Mouse (Mus musculus): ENCODE results near the gene Fam169a.
"Not testable (repeated sequence)": the region's sequence is repeated elsewhere in the genome, so short reads cannot be mapped to it uniquely, and the experiment has no call there.

The Fam169a gene

DNA sequence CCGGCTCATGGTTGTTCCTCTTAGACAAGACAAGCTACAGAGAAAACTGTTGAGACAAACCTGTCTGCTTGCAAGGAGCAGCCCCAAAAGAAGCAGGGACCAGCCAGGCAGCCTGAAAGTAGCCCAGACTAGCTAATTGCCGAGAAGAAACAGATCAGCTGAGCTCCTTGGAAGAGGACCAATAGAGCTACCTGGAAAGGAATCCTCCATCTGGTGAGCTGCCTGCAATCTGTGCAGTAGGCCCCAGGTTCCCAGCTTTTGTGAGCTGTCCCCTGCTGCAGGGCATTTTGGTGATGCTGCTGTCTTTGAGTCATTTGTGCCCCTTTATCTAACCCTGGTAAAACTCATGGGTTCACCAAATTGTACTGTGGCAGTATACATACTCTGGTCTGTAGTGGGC, 13.1 kb downstream of the Fam169a start:
- DNase-seq (ENCODE audit: low read depth, low spot score) = no peak

- DNase-seq (ENCODE audit: low read depth, low spot score) = no peak
Observed at GRCm38 (mm10) chr13:97080615-97081014, 13.5 kb downstream of the Fam169a start.

- DNase-seq (ENCODE audit: low read depth, low spot score) = no peak
Observed at GRCm38 (mm10) chr13:97082432-97082831, 15.3 kb downstream of the Fam169a start.

DNA sequence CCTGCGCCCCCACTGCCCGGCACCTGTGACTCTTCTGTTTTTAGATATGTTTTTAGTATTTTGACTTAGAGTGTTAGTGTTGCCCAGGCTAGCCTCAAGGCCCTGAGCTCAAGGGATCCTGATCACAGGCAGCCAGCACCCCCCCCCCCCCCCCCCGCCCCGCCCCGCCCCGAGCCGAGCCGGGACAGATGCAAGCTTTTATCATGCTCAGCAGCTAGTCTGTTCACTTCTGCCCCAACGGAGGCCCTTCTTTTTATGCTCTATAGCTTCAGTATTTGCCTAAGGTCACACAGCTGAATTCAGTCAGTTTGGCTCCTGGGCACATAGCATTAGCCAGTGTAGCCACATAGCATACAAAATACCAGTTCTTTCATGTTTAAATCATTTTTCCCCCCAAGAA, 19.2 kb downstream of the Fam169a start:
- DNase-seq (ENCODE audit: low read depth, low spot score) = no peak

DNA sequence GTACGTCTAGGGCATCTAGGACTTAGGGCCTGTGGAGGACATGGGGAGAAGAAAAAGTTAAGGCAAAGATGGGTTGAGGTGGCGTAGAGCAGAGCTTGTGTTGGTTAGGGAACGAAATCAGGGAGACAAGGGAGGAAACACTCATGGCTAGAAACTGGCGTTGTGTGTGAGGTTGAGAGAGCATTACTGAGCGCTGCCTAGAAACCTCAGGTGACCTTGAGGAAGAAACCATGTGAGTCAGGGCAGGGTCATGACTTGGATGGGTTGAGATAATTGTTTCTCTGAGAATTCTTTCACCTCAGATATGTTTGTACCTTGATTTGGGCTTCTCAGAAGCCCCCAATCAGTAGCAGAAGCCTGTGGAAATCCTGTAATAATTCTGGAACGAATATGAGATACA, 20.3 kb downstream of the Fam169a start:
- no peak for DNase-seq (ENCODE audit: low read depth, low spot score)

DNA sequence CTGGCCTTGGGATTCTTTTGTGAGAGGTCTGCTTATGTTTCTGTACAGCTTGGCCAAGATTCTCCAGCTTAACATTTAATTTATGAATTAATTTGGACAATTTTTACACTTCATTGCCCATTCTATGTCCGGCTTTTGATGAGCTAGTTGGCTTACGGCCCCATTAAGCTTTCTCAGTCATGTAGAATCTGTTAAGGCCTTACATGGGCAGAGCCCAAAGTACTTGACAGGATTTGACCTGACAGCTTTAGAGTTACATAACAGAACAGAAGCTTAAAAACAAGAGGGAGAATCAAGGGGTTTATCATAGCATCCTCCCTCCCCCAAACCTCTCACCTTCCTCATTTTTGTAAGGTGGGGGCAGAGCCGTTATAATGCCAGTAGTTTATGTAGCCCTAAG, 21.1 kb downstream of the Fam169a start:
- no peak for DNase-seq (ENCODE audit: low read depth, low spot score)

DNA sequence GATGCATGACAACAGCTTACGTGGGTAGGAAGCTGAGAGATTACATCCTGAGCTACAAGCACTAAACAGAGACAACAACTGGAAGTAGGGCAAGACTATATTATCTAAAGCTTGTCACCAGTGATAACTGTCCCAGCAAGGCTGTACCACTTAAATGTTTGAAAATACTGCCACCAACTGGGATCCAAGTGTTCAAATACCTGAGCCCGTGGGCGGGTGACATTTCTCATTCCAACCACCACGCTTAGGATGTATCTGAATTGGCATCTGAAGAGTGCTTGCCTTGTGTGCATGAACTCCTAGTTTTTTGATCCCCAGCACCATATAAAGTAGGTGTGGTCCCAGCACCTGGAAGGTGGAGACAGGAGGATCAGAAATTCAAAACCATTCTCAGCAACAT, 28.6 kb downstream of the Fam169a start:
- no peak for DNase-seq (ENCODE audit: low read depth, low spot score)

GRCm38 (mm10) chr13:97099187-97099852, 32.2 kb downstream of the Fam169a start, which contains the start of gene Gm6169:
Gene Gm6169 (minus strand): TSS chr13:97099237.
- DNase-seq (ENCODE audit: low read depth, low spot score) = peak; percentile 40

DNA sequence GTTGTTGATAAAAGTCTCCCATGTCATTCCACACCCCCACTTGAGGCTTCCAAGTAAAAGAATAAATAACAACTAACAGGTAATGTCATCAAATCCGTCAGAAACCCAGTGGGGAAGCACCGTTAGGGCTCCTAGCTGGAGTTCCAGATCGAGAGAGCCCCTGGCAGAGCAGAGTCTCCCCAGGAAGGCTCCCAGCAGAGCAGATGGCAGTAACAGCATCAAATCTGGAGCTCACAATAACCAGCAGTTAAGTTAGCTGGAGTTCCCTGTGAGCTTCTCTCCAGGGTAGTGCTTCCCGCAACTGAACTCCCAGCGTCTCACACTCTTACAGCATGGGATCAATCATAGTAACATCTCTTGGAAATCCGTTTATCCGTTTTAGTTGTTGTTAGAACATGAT, 37.9 kb downstream of the Fam169a start:
- DNase-seq (ENCODE audit: low read depth, low spot score) = no peak

DNA sequence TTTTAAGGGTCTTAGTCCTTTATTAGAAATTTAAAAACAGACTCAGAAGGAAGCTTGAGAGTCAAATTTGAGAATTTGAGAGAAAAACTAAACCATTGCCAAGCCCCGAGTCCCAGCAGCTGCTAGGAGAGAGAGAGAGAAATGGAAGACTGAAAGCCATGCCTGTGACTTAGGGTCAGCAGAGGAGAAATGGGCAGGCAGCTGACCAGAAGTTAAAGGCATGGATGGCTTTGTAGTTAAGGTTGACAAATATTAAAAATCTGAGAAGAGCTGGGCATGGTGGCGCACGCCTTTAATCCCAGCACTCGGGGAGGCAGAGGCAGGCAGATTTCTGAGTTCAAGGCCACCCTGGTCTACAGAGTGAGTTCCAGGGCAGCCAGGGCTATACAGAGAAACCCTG, 40.6 kb downstream of the Fam169a start:
- DNase-seq (ENCODE audit: low read depth, low spot score) = not testable (repeated sequence)

DNA sequence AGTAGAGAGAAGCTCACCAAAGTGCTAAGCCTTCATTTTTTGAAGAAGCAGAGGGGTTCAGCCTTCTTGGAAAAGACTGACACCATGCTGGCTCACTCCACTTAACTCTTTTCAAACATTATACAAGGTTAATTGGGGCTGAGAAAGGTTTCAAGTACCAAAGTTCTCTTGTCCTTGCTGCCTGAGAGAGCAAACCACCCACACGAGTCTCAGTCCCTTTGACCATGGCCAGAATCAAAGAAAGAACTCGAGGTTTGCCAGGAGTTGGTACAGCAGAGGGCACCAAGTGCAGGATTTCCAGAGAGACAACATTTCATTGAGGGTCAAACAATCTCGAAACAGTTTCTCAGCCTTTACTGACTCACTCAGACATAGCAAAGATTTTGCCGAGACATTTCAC, 42.0 kb downstream of the Fam169a start:
- DNase-seq (ENCODE audit: low read depth, low spot score) = no peak

DNA sequence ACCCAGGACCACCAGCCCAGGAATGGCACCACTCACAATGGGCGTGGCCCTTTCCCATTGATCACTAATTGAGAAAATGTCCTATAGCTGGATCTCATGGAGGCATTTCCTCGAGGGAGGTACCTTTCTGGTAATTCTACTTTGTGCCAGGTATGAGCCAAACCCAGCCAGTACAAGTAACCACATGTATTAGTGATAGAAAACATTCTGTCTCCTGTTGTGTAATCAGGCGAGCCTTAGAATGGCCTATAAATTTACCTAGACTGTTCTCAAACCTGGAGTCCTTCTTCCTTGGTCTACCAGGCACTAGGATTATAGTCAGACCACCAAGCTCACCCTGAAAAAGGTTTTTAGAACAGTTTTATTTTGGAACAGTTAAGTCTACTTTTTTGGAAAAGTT, 54.3 kb downstream of the Fam169a start:
- DNase-seq (ENCODE audit: low read depth, low spot score) = no peak

GRCm38 (mm10) chr13:97129654-97130053, 62.6 kb downstream of the Fam169a start:
- DNase-seq (ENCODE audit: low read depth, low spot score) = not testable (repeated sequence)

- not testable (repeated sequence) for DNase-seq (ENCODE audit: low read depth, low spot score)
Observed at GRCm38 (mm10) chr13:97130413-97130812, 63.3 kb downstream of the Fam169a start.

DNA sequence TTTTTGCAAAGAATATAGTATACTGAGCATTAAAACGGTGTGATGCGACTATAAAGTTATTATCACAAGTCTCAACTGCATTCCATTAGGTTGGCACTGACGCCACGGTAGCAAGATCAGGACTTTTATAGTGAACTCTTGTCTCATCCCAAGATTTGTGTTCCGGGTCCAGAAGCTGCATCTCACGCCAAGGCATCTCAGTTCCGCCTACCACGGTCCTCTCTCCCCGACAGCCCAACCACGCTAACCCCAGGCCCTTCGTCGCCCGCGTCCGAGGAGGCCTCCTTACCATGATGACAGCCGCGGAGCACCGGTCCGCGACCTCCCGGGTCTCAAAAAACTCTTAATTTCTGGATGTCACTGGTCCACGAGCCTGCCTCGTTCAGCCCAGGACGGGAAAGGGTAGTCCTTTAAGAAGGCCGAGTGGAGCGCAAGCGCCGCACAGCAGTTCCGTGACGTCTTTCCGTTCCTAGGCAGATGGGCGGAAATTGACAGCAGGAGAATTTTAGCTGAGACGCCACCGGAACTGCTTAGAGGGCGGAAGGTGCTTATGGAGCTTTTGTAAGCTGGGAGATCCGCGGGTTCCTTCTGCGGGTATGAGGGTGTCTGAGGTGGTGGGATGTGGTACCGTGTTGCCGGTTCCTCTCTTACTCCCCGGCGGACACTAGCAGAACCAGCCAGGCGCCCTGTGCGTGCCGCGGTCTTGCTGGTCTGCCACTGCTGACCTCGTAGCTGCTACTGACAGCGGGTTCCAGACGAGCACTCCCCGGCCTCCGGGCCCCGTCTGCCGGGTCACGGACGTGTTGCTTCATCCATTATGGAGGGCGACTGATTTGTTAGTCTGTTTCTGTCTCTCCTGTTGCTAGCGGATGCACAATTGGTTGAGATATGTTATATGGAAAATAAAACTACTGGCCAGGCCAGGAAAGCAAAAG, 70.6 kb downstream of the Fam169a start, which contains the start of the genes Gfm2 and Nsa2:
Gene Gfm2 (plus strand): TSS at position 472 of the 935 bp plus-strand sequence.
Gene Nsa2 (minus strand): TSS at position 472 of the 935 bp plus-strand sequence.
- peak; percentile 95 for DNase-seq (ENCODE audit: low read depth, low spot score)

- DNase-seq (ENCODE audit: low read depth, low spot score) = not testable (repeated sequence)
Observed at GRCm38 (mm10) chr13:97138404-97138931, 71.4 kb downstream of the Fam169a start.

DNA sequence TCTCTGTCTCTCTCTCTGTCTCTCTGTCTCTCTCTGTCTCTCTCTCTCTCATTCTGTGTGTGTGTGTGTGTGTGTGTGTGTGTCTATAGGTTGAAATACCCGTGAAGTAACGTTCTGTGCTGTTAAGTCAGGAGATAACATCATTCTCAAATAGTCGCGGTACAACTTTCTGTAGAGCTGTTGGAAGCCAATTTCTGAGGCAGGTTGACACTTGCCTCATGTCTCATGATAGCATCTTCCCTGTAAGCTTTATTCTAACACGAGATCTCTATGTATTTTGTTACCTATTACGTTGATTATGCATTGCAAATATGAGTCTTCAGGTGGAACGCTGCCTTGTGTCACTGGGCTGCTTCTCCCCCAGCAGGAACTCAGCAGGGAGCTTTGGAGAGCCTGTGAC, 75.2 kb downstream of the Fam169a start:
- no peak for DNase-seq (ENCODE audit: low read depth, low spot score)

DNA sequence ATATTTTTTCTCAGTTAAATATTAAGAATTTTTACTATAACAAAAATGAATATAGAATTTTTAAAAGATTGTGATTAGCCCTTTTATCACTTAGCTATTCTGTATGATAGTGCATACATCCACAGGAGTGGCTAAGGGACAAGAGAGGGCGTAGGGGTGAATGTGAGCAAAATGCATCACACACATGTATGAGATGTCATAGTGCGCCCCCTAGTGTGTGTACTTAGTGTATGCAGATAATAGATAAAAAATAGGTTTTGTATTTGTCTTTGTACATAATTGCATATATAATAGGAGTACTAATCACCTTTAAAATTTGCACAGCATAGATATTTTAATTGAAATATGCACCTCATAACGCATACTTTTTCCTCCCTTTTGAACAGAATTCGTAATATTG, 78.7 kb downstream of the Fam169a start:
- DNase-seq (ENCODE audit: low read depth, low spot score) = peak; percentile 61

- DNase-seq (ENCODE audit: low read depth, low spot score) = no peak
Observed at GRCm38 (mm10) chr13:97175520-97176264, 108.6 kb downstream of the Fam169a start.

DNA sequence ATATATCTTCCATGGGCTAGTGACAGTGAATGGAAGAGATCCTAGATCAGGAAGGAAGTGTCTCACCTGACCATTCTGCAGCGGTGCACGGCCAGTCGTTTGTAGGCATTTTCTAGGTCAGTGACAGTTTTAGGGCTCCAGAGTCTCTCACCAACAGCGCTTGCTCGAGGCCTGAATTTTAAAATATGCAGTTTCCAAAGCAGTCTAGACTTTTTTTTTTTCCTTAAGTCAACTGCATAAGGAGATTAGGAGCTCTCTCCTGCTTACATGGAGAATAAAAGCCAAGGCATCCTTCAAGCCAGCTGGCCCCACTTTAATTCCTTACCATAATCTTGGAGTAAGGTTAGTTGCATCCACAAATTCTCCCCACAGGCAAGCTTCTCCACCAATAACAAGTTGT, 109.6 kb downstream of the Fam169a start:
- DNase-seq (ENCODE audit: low read depth, low spot score) = no peak

DNA sequence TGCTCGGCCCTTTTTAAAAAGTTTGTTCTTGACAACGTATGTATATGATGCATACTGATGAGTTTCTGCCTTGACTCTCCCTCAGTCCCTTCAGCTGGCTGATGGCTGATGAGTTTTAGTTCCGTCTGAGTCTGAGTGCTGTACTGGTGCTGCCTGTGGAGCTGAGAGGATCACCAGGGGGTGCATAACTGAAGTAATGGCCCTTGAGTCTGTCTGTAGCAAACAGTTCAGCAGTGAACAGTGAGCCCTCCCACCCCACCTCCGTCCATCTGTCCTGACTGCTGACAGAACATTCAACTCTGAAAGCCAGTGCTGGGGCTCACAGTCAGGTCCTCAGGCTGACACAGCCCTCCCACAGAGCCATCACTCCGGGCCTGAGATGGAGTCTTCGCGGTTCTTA, 111.9 kb downstream of the Fam169a start:
- DNase-seq (ENCODE audit: low read depth, low spot score) = no peak
